9 mouse cellular contexts compared by ENCODE assay signal in the genomic region with DNA sequence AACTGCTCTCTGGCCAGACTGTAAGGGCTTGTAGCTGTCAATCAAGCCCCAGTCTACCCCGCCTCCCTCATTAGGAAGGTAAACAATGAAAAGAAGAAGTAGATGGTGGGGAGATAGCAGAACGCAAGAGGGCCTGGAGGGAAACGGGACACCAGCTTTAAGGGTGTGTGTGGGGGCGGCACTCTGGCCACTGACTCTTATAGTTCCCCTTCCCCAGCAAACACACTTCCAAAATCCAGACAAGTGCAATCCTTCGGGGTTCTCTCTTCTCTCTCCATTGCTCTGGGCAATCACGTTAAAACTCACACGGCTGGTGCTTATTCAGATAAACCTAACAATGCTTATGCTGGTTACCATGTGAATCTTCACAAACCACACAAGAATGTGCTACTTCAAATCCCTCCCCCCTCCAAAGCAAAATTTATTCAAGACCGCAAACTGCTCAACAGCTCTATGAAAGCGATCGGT. TPM values are rescaled to one million over a fixed set of nuclear protein-coding genes. Genes with fewer than 3 reads are reported as not detected.
DNase-seq lines count a peak whose midpoint lies in the region; ATAC-seq and TF ChIP-seq lines count a peak whose summit lies in the region.
"Had no signal": no experiment of that assay in that cellular context is flagged by ENCODE, and none has a peak within 500 bp of the region (broad histone marks: within the 10 kb centered on the region; RNA-seq: fewer than 3 reads in every experiment).

No protein-coding gene starts in this region.

- H3K9ac ChIP-seq in heart, embryonic 15.5 days = no peak overlapping the region
- H3K9ac ChIP-seq in heart, adult 2 months (ENCODE audit: low read depth, low read length) = no peak overlapping the region
- peak overlapping the region; percentile 47 for H3K9ac ChIP-seq in forebrain, embryonic 16.5 days (replicated peaks; ENCODE audit: low read depth, low read length)
- peak overlapping the region; percentile 66 for H3K9ac ChIP-seq in midbrain, embryonic 13.5 days (replicated peaks)

- WGBS in heart, embryonic 15.5 days = 25% methylated on average over 10 of the region's 10 CpGs
- 63% methylated on average over 10 of the region's 10 CpGs for WGBS in heart, adult 2 months
- WGBS in forebrain, embryonic 16.5 days = 5% methylated on average over 10 of the region's 10 CpGs
- under 1% methylated on average over 10 of the region's 10 CpGs for WGBS in midbrain, embryonic 13.5 days

- DNase-seq in heart, adult 2 months = no peak
- DNase-seq in Muller cell, postnatal 12 days (ENCODE audit: inconsistent ontology term) = peak; percentile 56
- DNase-seq in layer of hippocampus, adult 9-10 months (ENCODE audit: low spot score) = no peak
- DNase-seq in heart, postnatal 14 days = no peak

- no peak for ATAC-seq in heart, embryonic 15.5 days (replicated peaks; ENCODE audit: insufficient number of reproducible peaks, insufficient read depth, low FRiP score, low read depth)
- ATAC-seq in forebrain, embryonic 16.5 days = peak; percentile 58
- ATAC-seq in midbrain, embryonic 13.5 days = peak; percentile 59
- ATAC-seq in megakaryocyte-erythroid progenitor cell, adult 5-6 weeks (replicated peaks; ENCODE audit: low FRiP score, low TSS enrichment, poor library complexity, severe bottlenecking) = no peak

- no peak for TF ChIP-seq POLR2A in heart, adult 2 months (IDR thresholded peaks at IDR 0.05; ENCODE audit: insufficient read depth, low read depth, low read length)

- H3K36me3 ChIP-seq in heart, embryonic 15.5 days = 0 out of 2 replicates have a peak, but pooled peaks cover 3% of the 10 kb centered on the region
- peaks cover 1% of the 10 kb centered on the region for H3K36me3 ChIP-seq in heart, adult 2 months (ENCODE audit: control insufficient read depth, insufficient read depth, low read length)
- no peaks in the 10 kb centered on the region for H3K36me3 ChIP-seq in forebrain, embryonic 16.5 days (ENCODE audit: control insufficient read depth, insufficient read depth)
- H3K36me3 ChIP-seq in midbrain, embryonic 13.5 days = no peaks in the 10 kb centered on the region

- H3K4me1 ChIP-seq in heart, embryonic 15.5 days (replicated peaks) = peaks cover 15% of the 10 kb centered on the region
- H3K4me1 ChIP-seq in heart, adult 2 months (ENCODE audit: control insufficient read depth, insufficient read depth, low read length) = no peaks in the 10 kb centered on the region; the same call in 1 of the 2 replicates
- H3K4me1 ChIP-seq in forebrain, embryonic 16.5 days (replicated peaks; ENCODE audit: control insufficient read depth, insufficient read depth, low read length) = peaks cover 22% of the 10 kb centered on the region
- peaks cover 60% of the 10 kb centered on the region for H3K4me1 ChIP-seq in midbrain, embryonic 13.5 days (replicated peaks)

- H3K4me3 ChIP-seq in heart, embryonic 15.5 days = no peak overlapping the region
- no peak overlapping the region for H3K4me3 ChIP-seq in heart, adult 2 months
- peak overlapping the region; percentile 12 for H3K4me3 ChIP-seq in forebrain, embryonic 16.5 days (replicated peaks; ENCODE audit: low read length)
- peak overlapping the region; percentile 39 for H3K4me3 ChIP-seq in midbrain, embryonic 13.5 days (replicated peaks)

- intact Hi-C loops in heart, adult 2 months (cut with DNase I) = no loop called here
- intact Hi-C loops in heart, postnatal 14 days (cut with DNase I) = no loop called here

- no peak overlapping the region for H3K27ac ChIP-seq in heart, embryonic 15.5 days
- H3K27ac ChIP-seq in heart, adult 2 months = no peak overlapping the region
- H3K27ac ChIP-seq in forebrain, embryonic 16.5 days (ENCODE audit: low read length) = peak overlapping the region; percentile 88
- H3K27ac ChIP-seq in midbrain, embryonic 13.5 days = peak overlapping the region; percentile 86

- H3K4me2 ChIP-seq in heart, embryonic 15.5 days = peak overlapping the region; percentile 6; the same call in 1 of the 2 replicates
- peak overlapping the region; percentile 40 for H3K4me2 ChIP-seq in forebrain, embryonic 16.5 days (ENCODE audit: low read length)
- H3K4me2 ChIP-seq in midbrain, embryonic 13.5 days (replicated peaks) = peak overlapping the region; percentile 76

- H3K9me3 ChIP-seq in heart, embryonic 15.5 days (replicated peaks) = no peaks in the 10 kb centered on the region
- H3K9me3 ChIP-seq in forebrain, embryonic 16.5 days (ENCODE audit: control insufficient read depth, low read length) = no peaks in the 10 kb centered on the region
- no peaks in the 10 kb centered on the region for H3K9me3 ChIP-seq in midbrain, embryonic 13.5 days

- peaks cover 44% of the 10 kb centered on the region for H3K27me3 ChIP-seq in heart, embryonic 15.5 days
- peaks cover 11% of the 10 kb centered on the region for H3K27me3 ChIP-seq in heart, adult 2 months (ENCODE audit: control insufficient read depth, insufficient read depth, low read length)
- H3K27me3 ChIP-seq in forebrain, embryonic 16.5 days (replicated peaks; ENCODE audit: control insufficient read depth, insufficient read depth, low read length) = peaks cover 19% of the 10 kb centered on the region
- H3K27me3 ChIP-seq in midbrain, embryonic 13.5 days = peaks cover 55% of the 10 kb centered on the region

- TF ChIP-seq EP300 in heart, adult 2 months (IDR thresholded peaks at IDR 0.05; ENCODE audit: insufficient read depth, low read depth, low read length) = no peak

- H3K79me2 ChIP-seq in heart, adult 2 months (replicated peaks; ENCODE audit: control insufficient read depth, insufficient read depth, low read length) = no peaks in the 10 kb centered on the region

- TF ChIP-seq CTCF in heart, adult 2 months (IDR thresholded peaks at IDR 0.05) = no peak

RNA-seq across cellular contexts. Expression of gene Otx1, which starts 5.5 kb away (rescaled TPM):
- polyA plus RNA-seq in heart, embryonic 15.5 days (2015; fragmentation: Nextera tagmentation; extraction: Ambion mirVana) = 0.15 and 0.46 TPM in 2 replicates
- total RNA-seq in heart, adult 2 months (2021) = not detected
- 0.06 and 0.66 TPM in 2 replicates for polyA plus RNA-seq in heart, adult 2 months (2012; rRNA removed)
- 9.3 and 9.5 TPM in 2 replicates for polyA plus RNA-seq in forebrain, embryonic 16.5 days (2015; fragmentation: Nextera tagmentation; extraction: Ambion mirVana)
- polyA plus RNA-seq in midbrain, embryonic 13.5 days (2015; fragmentation: Nextera tagmentation; extraction: Ambion mirVana) = 23.2 and 23.5 TPM in 2 replicates
- total RNA-seq in megakaryocyte-erythroid progenitor cell, adult 5-6 weeks (2014; fragmentation: Nextera tagmentation) = not detected in 2 replicates
- not detected in 2 replicates for total RNA-seq in megakaryocyte-erythroid progenitor cell, adult 5-6 weeks (2017)
- total RNA-seq in heart, postnatal 14 days (2021) = under 1 TPM in 1 of 2 experiments, not detected in 1; 0.10 TPM
- polyA plus RNA-seq: small intestine, adult 2 months had no signal

Comparison
In these comparisons a context has a peak if more than half of its experiments do, and no peak if none do; other contexts are left out.
1. ATAC-seq: peak in forebrain, embryonic 16.5 days (single experiment) and midbrain, embryonic 13.5 days (single experiment); none in heart, embryonic 15.5 days (single experiment) and megakaryocyte-erythroid progenitor cell, adult 5-6 weeks (single experiment).
2. H3K27ac ChIP-seq: peak in forebrain, embryonic 16.5 days (single experiment) and midbrain, embryonic 13.5 days (single experiment); none in heart, embryonic 15.5 days (single experiment) and heart, adult 2 months (single experiment).
3. H3K4me2 ChIP-seq: peak in every context shown above with its lines; median percentile 76 in midbrain, embryonic 13.5 days; 40 in forebrain, embryonic 16.5 days; 6 in heart, embryonic 15.5 days.
4. H3K4me3 ChIP-seq: peak in forebrain, embryonic 16.5 days (single experiment) and midbrain, embryonic 13.5 days (single experiment); none in heart, embryonic 15.5 days (single experiment) and heart, adult 2 months (single experiment).
5. H3K9ac ChIP-seq: peak in forebrain, embryonic 16.5 days (single experiment) and midbrain, embryonic 13.5 days (single experiment); none in heart, embryonic 15.5 days (single experiment) and heart, adult 2 months (single experiment).